Mouse (Mus musculus): Measurements from ENCODE around the gene Igfbp6.

Igfbp6 gene

GRCm38 (mm10) chr15:102110271-102110670 lies 33.9 kb upstream of the Igfbp6 start:
- peak in 1 of 2 experiments; percentile 24 for DNase-seq

- peak; percentile 35 to 47 for DNase-seq
These were observed 33.3 kb upstream of the Igfbp6 start for GRCm38 (mm10) chr15:102110701-102111494.

GRCm38 (mm10) chr15:102111495-102111829 lies 32.7 kb upstream of the Igfbp6 start:
- peak in 1 of 2 experiments; percentile 69 for DNase-seq

GRCm38 (mm10) chr15:102112181-102112580 lies 32.0 kb upstream of the Igfbp6 start:
- no peak for DNase-seq

GRCm38 (mm10) chr15:102112827-102113226 lies 31.3 kb upstream of the Igfbp6 start:
- peak in 1 of 2 experiments; percentile 20 for DNase-seq

- DNase-seq: no peak
These were observed 30.5 kb upstream of the Igfbp6 start for GRCm38 (mm10) chr15:102113674-102114073.

GRCm38 (mm10) chr15:102114651-102115260 lies 29.4 kb upstream of the Igfbp6 start:
- peak; percentile 33 to 46 for DNase-seq

GRCm38 (mm10) chr15:102115731-102116231 lies 28.4 kb upstream of the Igfbp6 start:
- DNase-seq: peak; percentile 58 to 63

- peak; percentile 78 to 80 for DNase-seq
These were observed 27.3 kb upstream of the Igfbp6 start for GRCm38 (mm10) chr15:102116753-102117415.

GRCm38 (mm10) chr15:102117461-102118443 lies 26.4 kb upstream of the Igfbp6 start:
- DNase-seq: peak; percentile 69 to 81

- DNase-seq: peak in 1 of 2 experiments; percentile 37
These were observed 25.6 kb upstream of the Igfbp6 start for GRCm38 (mm10) chr15:102118591-102118990.

- DNase-seq: peak; percentile 44 to 77
These were observed 24.9 kb upstream of the Igfbp6 start for GRCm38 (mm10) chr15:102119121-102119830.

- peak; percentile 81 to 91 for DNase-seq
These were observed 24.4 kb upstream of the Igfbp6 start for GRCm38 (mm10) chr15:102119831-102120170.

- DNase-seq: peak; percentile 30 to 37
These were observed 23.6 kb upstream of the Igfbp6 start for GRCm38 (mm10) chr15:102120530-102120929.

- DNase-seq: peak; percentile 89 to 94
These were observed 17.9 kb upstream of the Igfbp6 start for GRCm38 (mm10) chr15:102126303-102126702.

GRCm38 (mm10) chr15:102133314-102133713 lies 10.8 kb upstream of the Igfbp6 start:
- DNase-seq: no peak

- DNase-seq: no peak
These were observed 9.5 kb upstream of the Igfbp6 start for GRCm38 (mm10) chr15:102134709-102135108.

- DNase-seq: peak in 1 of 2 experiments; percentile 73
These were observed 8.5 kb upstream of the Igfbp6 start for GRCm38 (mm10) chr15:102135522-102136128.

- peak; percentile 99 for DNase-seq
These were observed 7.9 kb upstream of the Igfbp6 start, which contains the start of gene Spryd3 for GRCm38 (mm10) chr15:102136129-102136758. Gene Spryd3 (minus strand): TSS chr15:102136234.

GRCm38 (mm10) chr15:102141120-102141519 lies 3.0 kb upstream of the Igfbp6 start:
- DNase-seq: no peak
